Mouse (Mus musculus) MEL (cell line): ENCODE measurements at regions not wholly inside any gene's neighbourhood (a gene's known extent, or its start where the extent isn't known, plus 50 kb on each side); places are given as distances from the start of the nearest gene placed in this dataset.

Source experiments
- DNase-seq: peaks from one replicate; pipeline ENCODE4 v3.0.0; 2011; ENCODE audit warnings: low read depth, low spot score
- H3K27ac ChIP-seq: 2 replicates; pipeline ENCODE4 v1.5.1; 2012; ENCODE audit warnings: low read depth, mild to moderate bottlenecking, control low read depth, low read length, moderate library complexity; ENCODE audit not compliant: control insufficient read depth
- H3K27me3 ChIP-seq, 2 experiments: fragments of 150-350 bp in 1 of 2; sonication (generic) in 1 of 2; 2 replicates each; pipeline ENCODE4 v1.6.1; 2012; ENCODE audit warnings: low read length in 2 of 2, mild to moderate bottlenecking in 2 of 2, improper control_type of control experiment in 1 of 2, moderate library complexity in 1 of 2; ENCODE audit not compliant: insufficient read depth in 2 of 2, control insufficient read depth in 1 of 2
- H3K36me3 ChIP-seq, 2 experiments: 2 replicates each; pipeline ENCODE4 v1.6.1; 2012 to 2014; ENCODE audit warnings: low read length in 2 of 2, improper control_type of control experiment in 1 of 2, inconsistent platforms in 1 of 2, mild to moderate bottlenecking in 1 of 2; ENCODE audit not compliant: insufficient read depth in 2 of 2, control insufficient read depth in 1 of 2
- H3K4me1 ChIP-seq, 2 experiments: fragments of 150-350 bp in 1 of 2; sonication (generic) in 1 of 2; 2 replicates each; pipeline ENCODE4 v1.6.1; 2012; ENCODE audit warnings: low read length in 2 of 2, improper control_type of control experiment in 1 of 2, mild to moderate bottlenecking in 1 of 2; ENCODE audit not compliant: insufficient read depth in 2 of 2, control insufficient read depth in 1 of 2
- H3K4me3 ChIP-seq, 2 experiments: fragments of 150-350 bp in 1 of 2; sonication (generic) in 1 of 2; 2 replicates each; pipeline ENCODE4 v1.5.1; 2012; ENCODE audit warnings: low read depth in 2 of 2, low read length in 2 of 2, mild to moderate bottlenecking in 2 of 2, moderate library complexity in 2 of 2, control low read depth in 1 of 2, improper control_type of control experiment in 1 of 2; ENCODE audit not compliant: control insufficient read depth in 1 of 2, insufficient read depth in 1 of 2
- H3K79me2 ChIP-seq: 2 replicates; pipeline ENCODE4 v1.6.1; 2012; ENCODE audit warnings: mild to moderate bottlenecking, low read length, moderate library complexity; ENCODE audit not compliant: control insufficient read depth, poor library complexity, insufficient read depth
- H3K9ac ChIP-seq: 2 replicates; pipeline ENCODE4 v1.6.1; 2012; ENCODE audit warnings: low read depth, mild to moderate bottlenecking, control low read depth, low read length, moderate library complexity; ENCODE audit not compliant: control insufficient read depth, poor library complexity, severe bottlenecking
- H3K9me3 ChIP-seq: fragments of 150-350 bp; sonication (generic); replicated peaks from 2 replicates; pipeline ENCODE4 v1.6.1; 2012; ENCODE audit warnings: mild to moderate bottlenecking, low read length, improper control_type of control experiment, moderate library complexity; ENCODE audit not compliant: insufficient read depth
- CTCF ChIP-seq, 3 experiments: IDR thresholded peaks in 2 of 3; conservative IDR thresholded peaks in 1 of 3; 2 replicates each; pipeline ENCODE4 v1.5.1; 2011 to 2012; ENCODE audit warnings: low read length in 3 of 3, low read depth in 2 of 3, mild to moderate bottlenecking in 2 of 3, improper control_type of control experiment in 1 of 3, inconsistent platforms in 1 of 3, mixed read lengths in 1 of 3, moderate library complexity in 1 of 3; ENCODE audit not compliant: control insufficient read depth in 1 of 3, insufficient read depth in 1 of 3, poor library complexity in 1 of 3, severe bottlenecking in 1 of 3

DNA sequence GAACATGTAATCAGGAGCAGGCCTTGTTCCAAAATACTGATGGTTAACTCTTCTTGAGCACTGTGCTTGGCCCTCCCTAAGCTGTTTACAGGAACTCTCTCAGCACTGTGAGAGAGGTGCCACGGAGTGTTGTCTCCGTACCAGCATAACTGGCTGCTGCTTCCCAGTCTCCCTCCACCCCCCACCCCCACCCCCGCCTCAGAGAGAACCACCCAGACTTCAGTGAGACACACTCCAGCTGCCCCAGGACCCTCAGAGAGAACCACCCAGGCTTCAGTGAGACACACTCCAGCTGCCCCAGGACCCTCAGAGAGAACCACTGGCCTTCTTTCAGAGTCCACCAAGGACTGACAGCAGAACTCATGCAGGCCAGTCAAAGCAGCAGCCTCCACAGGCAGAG, 50.8 kb upstream of the Odc1 start:
- no peaks in the 10 kb centered on the region; a peak in 1 of 4 replicates for H3K36me3 ChIP-seq
- H3K4me3 ChIP-seq = no peak overlapping the region
- peaks cover 0 to 7% of the 10 kb centered on the region in 2 experiments; a peak in 2 of 4 replicates for H3K4me1 ChIP-seq
- H3K79me2 ChIP-seq = no peaks in the 10 kb centered on the region
- TF ChIP-seq CTCF (IDR thresholded peaks at IDR 0.05 in 2 of 3, conservative IDR thresholded peaks at IDR 0.05 in 1 of 3; ENCODE audit: control insufficient read depth in 1 of 3, insufficient read depth in 1 of 3, low read depth in 2 of 3, low read length in 3 of 3, poor library complexity in 1 of 3, severe bottlenecking in 1 of 3) = no peak
- TF ChIP-seq, all 39 proteins: peak for 0
- no peak for DNase-seq
- Histone ChIP-seq H3K9me3 (no peaks in the 10 kb centered on the region), H3K27ac (no peak overlapping the region), H3K9ac (no peak overlapping the region), H3K27me3 (no peaks in the 10 kb centered on the region)
